Mouse (Mus musculus) urinary bladder, postnatal 25 days (tissue): ENCODE measurements around the gene Rtn4.
A peak's percentile ranks its signal among the peaks of the same experiment; 100 is the strongest.
"Not testable (repeated sequence)": the region's sequence is repeated elsewhere in the genome, so short reads cannot be mapped to it uniquely, and the experiment has no call there.

Experiments
- DNase-seq: peaks from one replicate; pipeline ENCODE4 v3.0.0; 2022; ENCODE audit warnings: low spot score

Rtn4 gene

DNA sequence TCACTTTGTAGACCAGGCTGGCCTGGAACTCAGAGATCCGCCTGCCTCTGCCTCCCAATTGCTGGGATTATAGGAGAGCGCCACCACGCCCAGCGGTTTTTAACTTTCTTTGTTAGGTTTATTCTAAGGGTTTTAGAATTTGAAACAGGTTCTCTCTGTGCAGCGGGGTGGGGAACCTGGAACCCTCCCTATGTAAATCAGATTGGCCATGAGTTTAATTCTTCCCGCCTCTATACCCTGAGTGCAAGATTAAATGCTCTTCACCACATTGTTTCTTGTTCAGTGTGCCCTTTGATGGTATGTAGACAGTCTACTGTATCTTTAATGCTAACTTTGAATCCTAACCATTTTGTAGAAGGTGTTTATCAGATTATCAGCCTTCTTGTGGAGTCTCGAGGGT is 21.4 kb downstream of the Rtn4 start:
- DNase-seq, result no peak

DNA sequence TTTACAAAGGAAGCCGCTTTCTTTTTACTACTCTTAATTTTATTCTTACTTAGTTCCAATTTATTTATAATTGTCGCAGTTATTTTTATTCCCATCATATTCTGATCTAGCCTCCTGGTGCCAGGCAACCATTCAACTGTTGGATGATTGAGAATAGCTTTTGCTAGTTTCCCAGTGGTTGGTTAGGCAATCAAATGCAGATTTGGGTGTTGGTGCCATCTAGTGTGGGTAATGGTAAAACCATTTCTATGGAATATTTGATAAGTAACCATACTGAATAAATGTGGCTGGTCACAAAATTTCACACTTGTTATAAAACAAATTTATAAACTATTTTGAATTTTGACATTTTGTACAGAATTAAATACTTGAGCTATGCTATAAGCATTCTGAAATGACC is 22.0 kb downstream of the Rtn4 start:
- DNase-seq, result no peak

DNA sequence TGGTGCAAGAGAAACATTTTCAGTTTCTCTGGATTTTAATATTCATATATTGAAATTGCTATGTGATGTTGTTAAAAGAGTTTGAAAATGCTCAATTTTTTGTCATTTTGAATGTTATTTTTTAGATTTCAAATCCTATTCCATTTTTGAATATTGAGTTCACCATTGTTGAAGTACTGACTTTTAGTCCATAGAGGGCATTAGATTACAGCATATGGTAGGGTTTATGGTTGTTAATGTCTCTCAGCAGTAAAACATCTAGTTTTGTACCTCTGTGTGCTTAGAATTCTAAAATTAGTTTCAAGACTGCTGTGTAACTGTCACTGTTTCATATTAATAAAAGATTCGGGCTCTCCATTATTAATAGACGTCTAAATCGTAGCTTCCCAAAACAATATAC is 22.8 kb downstream of the Rtn4 start:
- no peak for DNase-seq

DNA sequence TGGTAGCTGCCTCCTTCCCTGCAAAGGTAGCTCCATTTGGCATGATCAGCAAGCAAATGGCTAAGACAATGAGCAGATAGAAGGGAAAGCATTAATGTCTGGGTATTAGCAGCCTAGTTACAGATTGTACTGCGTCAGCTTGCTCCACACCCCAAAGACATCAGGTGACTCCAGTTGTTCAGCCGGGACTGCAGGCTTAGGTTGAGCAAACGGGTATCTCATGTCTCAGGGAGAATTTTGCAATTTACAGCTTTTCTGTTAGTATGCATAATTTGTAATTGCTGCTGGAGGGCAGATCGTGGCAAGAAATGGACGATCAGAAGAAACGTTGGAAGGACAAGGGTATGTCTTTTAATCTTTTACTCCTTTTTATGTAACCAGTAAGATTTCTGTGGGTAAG is 25.8 kb downstream of the Rtn4 start:
- DNase-seq, result peak; percentile 10

DNA sequence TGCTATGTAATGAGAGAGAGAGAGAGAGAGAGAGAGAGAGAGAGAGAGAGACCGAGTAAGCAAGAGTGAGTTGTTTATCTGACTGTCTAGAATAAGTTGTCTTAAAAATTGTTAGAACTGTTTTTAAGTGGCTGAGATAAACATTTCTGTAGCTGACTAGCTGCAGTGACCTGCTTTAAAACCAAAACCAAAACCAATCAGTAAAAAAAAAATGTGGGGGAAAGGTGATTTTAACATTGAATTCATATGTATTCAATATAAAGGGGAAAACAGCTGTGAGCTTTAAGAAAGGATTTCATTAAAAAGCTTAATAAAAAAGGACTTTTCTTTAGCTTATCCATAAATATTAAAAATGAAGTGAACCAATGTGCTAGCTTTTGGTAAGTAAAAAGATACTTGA is 26.9 kb downstream of the Rtn4 start:
- no peak for DNase-seq

DNA sequence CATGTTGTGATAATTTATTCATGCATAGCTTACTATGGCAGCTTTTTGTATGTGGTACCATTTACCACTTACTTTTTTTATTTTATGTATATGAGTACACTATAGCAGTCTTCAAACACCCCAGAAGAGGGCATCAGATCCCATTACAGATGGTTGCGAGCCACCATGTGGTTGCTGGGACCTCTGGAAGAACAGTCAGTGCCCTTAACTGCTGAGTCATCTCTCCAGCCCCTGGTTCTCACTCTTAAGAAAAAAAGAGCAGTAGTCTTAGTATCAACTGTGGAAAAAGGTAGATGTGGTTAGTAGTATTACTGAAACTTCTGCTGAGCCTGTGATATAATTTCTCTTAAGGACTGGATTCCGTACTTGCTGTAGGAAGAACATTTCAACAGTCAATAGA is 31.5 kb downstream of the Rtn4 start:
- no peak for DNase-seq

DNA sequence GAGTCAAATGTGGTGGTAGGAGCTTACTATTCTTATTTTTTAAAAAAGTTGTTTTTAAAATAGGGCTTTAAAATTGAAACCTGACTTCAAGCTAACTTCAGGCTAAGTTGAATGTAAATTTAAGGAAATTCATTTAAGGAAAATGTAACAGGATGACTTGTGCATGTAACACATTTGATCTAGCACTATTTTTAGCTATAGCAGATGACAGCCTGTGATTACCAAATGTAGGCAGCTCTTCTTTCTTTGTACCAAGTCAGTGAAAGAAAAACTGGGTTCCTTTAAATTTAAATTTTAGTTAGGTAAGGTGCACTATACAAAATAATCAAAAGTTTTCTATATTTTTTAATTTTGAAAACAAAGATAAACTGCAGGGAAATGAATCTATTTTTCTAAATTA is 32.4 kb downstream of the Rtn4 start:
- DNase-seq, result no peak

DNA sequence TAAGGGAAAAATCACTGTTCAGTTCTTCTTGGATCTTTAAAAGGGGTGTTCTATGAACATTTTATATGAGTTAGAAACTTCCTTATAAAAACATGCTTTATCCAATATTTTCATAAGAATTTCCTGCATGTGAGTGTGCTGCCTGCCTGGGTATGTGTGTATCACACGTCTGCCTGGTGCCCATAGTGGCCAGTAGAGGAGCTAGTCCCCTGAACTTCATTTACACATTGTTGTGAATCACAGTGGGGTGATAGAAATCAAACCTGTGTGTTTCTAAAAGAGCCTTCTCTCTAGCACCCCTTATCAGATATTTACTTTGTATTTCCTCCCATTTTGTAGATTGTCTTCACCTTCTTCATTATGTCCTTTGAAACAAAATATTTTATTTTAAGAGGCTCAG is 32.9 kb downstream of the Rtn4 start:
- DNase-seq, result no peak

DNA sequence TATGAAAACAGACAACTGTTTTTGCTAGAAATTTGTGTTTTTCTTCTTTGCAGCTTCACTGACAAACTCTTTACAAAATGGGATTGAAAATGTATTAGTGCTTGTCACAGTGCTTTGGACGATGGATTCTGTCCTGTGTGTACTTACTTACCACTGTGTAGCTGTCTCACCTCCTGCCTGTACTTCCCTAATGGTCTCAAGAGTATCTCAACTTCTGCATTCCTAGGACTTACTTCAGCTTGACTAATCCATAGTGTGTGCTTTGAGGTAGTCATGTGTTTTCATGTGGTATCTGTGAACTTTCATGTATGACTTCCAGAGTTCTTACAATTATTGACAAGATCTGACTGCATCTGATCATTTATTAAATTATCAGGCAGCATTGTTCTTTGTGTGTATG is 35.2 kb downstream of the Rtn4 start:
- DNase-seq, result no peak

DNA sequence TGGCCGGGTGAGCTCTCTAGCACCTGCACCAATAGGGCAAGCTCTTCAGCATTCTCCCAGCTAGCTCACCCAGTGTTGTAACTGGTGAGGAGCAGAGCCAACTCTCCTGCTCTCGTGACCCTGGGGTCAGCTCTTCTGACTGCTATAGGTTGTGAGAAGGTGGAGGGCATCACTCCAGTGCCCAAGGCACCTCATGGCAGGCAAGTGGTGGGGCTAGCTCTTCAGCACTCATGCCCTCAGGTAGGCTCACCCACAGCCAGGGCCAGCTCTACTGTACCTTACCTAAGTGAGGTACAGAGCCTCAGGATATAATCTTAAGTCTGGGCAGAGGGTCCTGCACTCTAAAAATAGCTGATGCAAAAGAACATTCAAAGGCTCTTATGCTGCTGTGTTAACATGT is 47.0 kb downstream of the Rtn4 start:
- no peak for DNase-seq

DNA sequence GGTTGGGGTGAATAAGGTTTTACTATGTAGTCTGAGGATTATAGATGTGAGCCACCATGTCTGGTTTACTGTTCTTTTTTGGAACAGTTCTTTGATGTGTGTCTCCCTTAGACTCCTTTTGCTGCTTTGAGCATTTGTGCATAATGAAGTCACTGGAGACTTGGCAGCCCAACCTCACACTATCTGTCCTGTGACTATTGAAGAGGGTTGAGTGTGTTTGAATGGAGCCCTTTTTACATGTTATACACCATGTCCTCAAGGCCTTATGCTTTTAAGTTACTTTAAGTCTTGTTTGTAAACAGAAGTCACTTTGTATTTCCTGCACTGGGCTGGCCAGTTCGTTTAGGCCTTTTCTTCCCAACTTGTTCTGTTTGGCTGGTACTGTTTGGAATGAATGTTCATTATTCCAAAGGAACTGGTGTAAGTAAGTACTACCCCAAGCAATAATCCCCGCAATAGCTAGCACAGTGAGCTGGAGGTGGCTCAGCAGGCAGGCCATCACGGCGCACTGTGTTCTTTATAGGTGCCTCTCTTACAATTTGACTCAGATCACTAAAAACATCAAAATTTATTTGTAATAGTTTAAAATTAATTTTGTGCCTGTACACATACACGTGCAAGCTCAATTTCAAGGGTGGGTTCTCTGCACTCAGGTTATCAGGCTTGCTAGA is 52.1 kb downstream of the Rtn4 start:
- no peak for DNase-seq

DNA sequence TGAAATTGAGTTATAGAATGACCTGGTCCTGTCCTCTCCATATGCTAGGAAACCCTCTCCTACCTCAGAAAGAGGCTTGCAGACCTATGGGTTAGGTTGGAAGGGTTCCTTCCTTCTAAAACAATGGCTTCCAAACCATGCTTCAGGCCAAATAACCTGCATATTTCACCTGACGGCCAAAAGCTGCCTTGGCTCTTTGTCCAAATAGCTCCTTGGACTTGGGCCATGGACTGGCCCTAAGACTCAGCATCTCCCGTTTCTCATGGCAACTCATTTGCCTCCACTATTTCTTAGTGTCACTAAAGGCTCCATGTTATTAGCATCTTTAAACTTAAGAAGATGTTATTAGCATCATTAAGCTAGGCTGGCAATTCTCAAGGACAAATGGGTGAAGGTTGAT is 52.8 kb downstream of the Rtn4 start:
- no peak for DNase-seq

DNA sequence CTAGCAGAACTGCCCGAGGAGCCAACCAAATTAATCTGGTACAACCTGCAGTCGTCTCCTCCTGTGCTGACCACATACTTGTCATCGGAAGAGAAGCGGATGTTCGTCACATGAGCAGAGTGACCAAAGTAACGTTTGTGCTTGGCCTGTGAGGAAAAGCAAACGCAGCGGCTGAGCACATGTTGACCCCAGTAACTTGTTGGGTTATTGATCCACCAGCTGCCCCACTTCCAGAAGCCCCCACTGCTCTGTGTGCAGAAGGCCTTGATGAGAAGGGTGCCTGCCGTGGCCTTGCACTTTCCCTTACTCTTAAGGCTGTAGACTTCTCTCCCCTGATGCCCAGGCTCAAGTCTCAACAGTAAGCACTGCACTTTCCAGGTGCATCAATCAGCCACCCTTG is 53.5 kb downstream of the Rtn4 start:
- no peak for DNase-seq

DNA sequence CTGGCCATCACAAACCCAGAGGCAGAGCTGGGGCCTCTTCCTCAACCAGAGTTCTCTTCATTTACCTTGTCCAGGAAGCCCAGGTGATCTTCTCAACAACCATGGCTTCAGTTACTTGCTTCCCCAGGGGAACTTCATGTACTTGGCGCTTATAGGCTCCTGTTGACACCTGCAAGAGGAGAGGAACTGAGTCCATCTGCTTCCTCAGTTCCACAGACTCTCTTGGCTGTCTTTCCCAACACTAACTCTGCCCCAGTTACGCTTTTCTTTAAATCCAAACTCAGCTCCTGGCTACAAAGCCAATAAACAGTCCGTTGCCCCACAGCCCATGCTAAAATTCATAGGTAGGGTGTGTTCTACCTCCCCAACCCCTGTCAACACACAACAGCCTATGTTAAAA is 54.6 kb downstream of the Rtn4 start:
- DNase-seq, result no peak

DNA sequence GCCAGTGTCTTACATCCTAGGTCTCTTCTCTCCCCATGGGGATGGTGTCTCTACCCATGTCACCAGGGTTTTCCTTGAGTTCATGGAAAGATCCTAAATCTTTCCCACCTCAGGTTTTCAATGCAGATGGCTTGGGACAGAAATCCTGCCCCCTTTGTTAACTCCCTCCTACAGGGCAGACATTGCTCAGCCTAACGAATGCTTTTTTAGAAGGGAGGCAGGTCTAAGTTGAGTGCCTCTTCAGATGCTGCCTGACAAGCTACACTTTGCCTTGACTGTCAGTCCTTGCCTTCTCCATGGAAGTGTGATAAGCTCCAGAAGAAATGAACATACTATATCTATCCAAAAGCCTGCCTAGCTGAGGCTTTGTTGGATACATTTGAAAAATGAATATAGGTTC is 55.1 kb downstream of the Rtn4 start:
- no peak for DNase-seq

DNA sequence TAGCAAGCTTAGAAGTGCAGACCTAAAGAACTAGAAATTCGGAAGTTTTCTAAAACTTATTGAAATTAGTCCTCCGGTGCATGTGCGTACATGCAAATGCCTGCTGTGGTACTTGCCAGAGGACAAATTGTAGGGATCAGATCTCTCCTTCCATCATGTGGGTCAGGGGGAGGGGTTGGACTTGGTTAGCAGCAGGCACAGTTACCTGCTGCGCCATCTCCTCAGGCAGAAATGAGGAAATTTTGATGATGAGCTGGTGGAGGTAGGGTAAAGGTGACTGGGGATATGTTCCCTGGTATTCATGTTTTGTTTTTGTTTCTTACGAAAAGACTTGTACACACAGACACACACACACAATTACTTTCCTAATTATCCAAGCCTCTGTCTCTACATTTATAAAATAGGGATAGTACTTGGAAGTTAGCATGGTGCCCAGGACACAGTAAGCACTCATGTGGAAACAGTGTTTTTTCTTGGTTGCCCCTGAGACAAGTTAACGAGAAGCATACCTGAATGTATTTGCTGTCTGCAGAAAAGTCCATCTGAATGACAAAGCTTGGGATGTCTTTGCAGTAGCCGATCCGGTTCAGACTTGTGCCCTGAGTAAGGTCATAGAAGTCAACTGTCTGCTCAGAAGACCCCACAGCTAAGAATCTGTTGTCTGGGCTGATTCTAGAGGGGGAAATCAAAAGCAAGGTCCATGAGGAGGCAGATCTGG is 56.2 kb downstream of the Rtn4 start:
- no peak for DNase-seq

DNA sequence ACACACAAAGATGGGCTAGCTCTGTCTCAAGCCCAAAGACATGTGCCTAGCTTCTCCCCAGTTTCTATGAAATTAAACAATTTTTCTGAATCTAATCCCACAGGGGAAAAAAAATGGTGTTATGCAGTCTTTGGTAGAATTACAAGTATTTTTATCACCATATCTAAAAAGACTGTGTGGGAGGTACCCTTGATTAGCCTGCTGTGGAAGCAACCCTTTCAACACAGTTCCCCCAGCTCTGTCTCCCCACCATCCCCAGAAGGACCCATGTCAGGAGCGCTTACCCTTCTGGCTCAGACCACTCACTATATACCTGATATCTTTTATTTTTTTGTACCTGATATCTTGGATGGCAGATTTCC is 56.7 kb downstream of the Rtn4 start:
- DNase-seq, result no peak

DNA sequence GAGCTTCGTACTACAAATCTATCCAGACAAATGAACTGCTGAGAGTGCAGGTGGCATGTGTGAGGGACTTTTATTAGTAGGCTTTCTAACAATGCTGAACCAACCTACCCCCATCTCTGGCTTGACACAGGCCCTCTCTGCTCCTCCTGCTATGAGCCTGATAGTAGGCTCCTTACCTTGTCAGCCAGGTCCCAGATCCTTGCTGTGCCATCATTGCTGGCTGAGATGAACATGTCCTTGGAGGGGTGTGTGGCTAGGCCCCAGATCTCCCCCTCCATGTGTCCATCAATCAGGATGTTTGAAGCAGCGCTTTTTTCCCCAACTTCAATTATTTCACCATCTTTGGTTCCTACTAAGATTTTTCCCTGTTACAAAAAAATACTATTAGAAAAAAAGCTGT is 58.3 kb downstream of the Rtn4 start:
- no peak for DNase-seq

DNA sequence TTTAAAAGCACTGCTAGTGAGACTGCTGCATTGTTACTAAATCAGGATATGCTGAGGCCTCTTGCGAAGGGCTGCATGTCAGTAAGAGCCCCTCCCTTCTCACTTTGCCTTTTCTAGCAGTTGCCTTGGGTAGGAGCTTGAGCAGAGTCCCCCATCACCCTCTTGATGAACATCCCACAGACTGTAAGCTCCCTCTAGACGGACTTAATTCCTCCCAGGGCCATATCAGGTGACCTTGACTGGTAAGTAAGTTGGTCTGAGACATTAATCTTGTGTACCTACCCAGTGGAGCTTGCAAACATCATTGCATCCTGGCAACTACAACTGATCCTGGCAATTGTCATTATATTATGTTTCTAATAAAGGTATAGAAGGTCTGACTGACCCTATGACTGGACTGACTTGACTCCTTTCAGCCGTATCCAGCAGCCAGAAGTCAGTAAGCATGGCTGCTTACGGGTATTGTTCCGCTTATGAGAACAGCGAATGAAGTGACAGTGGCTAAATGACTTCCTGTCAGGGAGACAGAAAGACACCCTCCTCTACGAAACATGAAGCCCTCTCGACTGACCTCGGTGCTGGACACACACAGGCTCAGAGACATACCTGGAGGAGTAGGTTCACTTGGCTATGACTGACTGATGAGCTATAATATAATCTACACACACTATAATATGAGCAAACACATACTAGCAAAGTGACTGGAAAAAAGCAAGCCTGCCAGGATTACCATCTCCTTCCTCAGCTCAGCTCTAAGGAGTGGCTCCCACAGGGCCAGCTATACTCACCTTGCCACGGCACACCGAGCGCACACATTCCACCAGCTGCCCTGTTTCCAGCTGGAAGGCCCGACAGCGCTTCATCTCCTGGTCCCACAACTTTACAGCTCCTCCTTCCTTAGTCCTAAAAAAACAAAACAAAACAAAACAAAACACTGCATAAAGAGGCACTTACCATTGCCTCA is 59.2 kb downstream of the Rtn4 start:
- no peak for DNase-seq

DNA sequence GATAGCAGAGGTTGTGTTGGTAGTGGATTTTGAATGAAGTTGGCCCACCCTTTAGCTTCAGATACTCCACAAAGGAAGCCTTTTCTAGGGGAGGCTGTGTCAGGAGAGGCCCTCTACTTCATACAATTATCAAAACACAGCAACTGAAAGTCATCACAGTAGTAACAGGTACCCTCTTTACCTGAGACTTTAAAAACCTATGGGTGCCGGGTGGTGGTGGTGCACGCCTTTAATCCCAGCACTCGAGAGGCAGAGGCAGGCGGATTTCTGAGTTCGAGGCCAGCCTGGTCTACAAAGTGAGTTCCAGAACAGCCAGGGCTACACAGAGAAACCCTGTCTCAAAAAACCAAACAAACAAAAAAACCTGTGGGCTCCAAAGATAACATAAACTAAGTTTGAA is 63.3 kb downstream of the Rtn4 start:
- not testable (repeated sequence) for DNase-seq

DNA sequence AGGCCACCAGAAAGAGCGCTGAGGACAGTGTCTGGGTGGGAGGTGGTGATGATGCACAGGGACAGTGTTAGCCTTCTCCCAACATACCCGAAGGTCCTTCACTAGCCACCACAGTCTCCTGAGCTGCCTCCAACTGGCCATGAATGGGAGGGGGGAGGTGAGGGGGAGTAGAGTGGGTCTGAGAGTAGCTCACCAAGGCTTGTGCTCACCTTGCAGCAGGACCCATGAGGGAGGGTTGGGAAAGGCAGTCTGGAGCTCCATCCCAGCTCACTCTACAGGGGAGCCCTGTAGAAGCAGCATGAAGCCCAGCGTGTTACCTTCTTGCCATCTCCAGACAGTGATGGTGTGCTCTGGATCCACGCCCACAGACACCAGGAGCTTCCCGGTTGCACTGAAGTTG is 65.9 kb downstream of the Rtn4 start:
- no peak for DNase-seq

DNA sequence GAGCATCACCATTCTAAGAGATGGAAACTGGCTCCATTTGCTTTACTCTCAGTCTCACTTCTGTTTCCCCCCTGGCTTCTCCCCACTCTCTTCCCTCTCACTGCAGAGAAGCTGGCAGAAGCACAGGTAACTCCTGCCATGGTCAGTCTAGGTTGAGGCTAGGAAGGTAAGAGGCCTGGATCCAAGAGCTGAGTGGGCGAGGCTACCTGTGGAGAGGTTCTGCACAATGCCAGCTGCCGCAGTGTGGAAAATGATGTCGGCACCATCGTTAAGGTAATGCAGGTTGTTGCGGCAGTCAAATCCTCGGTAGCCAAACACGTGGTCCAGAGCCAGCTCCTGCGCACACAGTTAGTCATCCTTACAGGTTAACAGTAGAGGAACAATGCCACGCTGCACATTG is 68.6 kb downstream of the Rtn4 start:
- no peak for DNase-seq

DNA sequence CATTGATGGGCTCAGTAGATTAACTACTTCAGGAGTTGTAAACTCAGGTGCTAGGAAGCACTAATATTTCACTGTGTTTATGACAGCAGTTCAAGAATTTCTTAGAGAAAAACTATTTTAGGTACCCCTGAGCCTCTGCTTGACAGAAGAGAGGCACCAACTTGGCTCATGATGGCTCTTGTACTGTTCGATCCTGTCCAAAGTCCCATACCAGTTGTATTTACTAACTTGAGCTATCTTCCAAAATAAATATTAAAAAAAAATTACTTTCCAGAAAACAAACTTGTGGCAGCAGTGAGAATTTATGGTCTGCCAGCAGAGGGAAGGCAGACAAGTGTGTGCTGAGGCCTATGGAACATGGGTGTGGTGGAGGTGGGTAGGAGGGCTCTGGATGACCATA is 70.0 kb downstream of the Rtn4 start:
- no peak for DNase-seq
